Mouse (Mus musculus): ENCODE results near the gene Acad11. TPM values are rescaled to one million over a fixed set of nuclear protein-coding genes. Genes with fewer than 3 reads are reported as not detected.

Gene Acad11
- polyA plus RNA-seq, 1 experiment from 2014 or later, result 60.6 TPM

- no peaks in the 10 kb centered on the region for H3K27me3 ChIP-seq (replicated peaks; ENCODE audit: control insufficient read depth, insufficient read depth, low read length)
- H3K27ac ChIP-seq (ENCODE audit: low read depth, low read length), result no peak overlapping the region
- H3K4me3 ChIP-seq (ENCODE audit: low read depth, low read length), result no peak overlapping the region
- H3K4me1 ChIP-seq (replicated peaks; ENCODE audit: control insufficient read depth, insufficient read depth, low read length), result no peaks in the 10 kb centered on the region
- no peaks in the 10 kb centered on the region for H3K9me3 ChIP-seq (ENCODE audit: control insufficient read depth)
- H3K9ac ChIP-seq (ENCODE audit: low read depth, low read length), result no peak overlapping the region
- TF ChIP-seq CTCF (IDR thresholded peaks at IDR 0.05; ENCODE audit: low read depth), result no peak
- 94% methylated on average over 2 of the region's 2 CpGs for whole genome bisulfite sequencing
- H3K4me2 ChIP-seq (replicated peaks; ENCODE audit: low read depth), result no peak overlapping the region
- H3K36me3 ChIP-seq (ENCODE audit: control insufficient read depth, insufficient read depth), result 0 out of 2 replicates have a peak, but pooled peaks cover 10% of the 10 kb centered on the region
- ATAC-seq, result no peak
Observed at GRCm38 (mm10) chr9:104104986-104105385, 41.8 kb downstream of the Acad11 start.

- no peak overlapping the region for H3K9ac ChIP-seq (ENCODE audit: low read depth, low read length)
- 0 out of 2 replicates have a peak, but pooled peaks cover 5% of the 10 kb centered on the region for H3K36me3 ChIP-seq (ENCODE audit: control insufficient read depth, insufficient read depth)
- ATAC-seq, result no peak
- no peaks in the 10 kb centered on the region for H3K9me3 ChIP-seq (ENCODE audit: control insufficient read depth)
- H3K4me2 ChIP-seq (replicated peaks; ENCODE audit: low read depth), result no peak overlapping the region
- 64% methylated on average over 9 of the region's 9 CpGs for WGBS
- TF ChIP-seq CTCF (IDR thresholded peaks at IDR 0.05; ENCODE audit: low read depth), result no peak
- H3K4me3 ChIP-seq (ENCODE audit: low read depth, low read length), result no peak overlapping the region
- no peak overlapping the region for H3K27ac ChIP-seq (ENCODE audit: low read depth, low read length)
- no peaks in the 10 kb centered on the region for H3K4me1 ChIP-seq (replicated peaks; ENCODE audit: control insufficient read depth, insufficient read depth, low read length)
- H3K27me3 ChIP-seq (replicated peaks; ENCODE audit: control insufficient read depth, insufficient read depth, low read length), result no peaks in the 10 kb centered on the region
Observed at GRCm38 (mm10) chr9:104106930-104107329, 43.8 kb downstream of the Acad11 start.

GRCm38 (mm10) chr9:104107482-104107881 is 44.3 kb downstream of the Acad11 start:
- Histone ChIP-seq H3K9me3 (ENCODE audit: control insufficient read depth) (no peaks in the 10 kb centered on the region), H3K4me2 (replicated peaks; ENCODE audit: low read depth) (no peak overlapping the region), H3K27me3 (replicated peaks; ENCODE audit: control insufficient read depth, insufficient read depth, low read length) (no peaks in the 10 kb centered on the region), H3K27ac (ENCODE audit: low read depth, low read length) (no peak overlapping the region), H3K36me3 (ENCODE audit: control insufficient read depth, insufficient read depth) (0 out of 2 replicates have a peak, but pooled peaks cover 5% of the 10 kb centered on the region), H3K4me1 (replicated peaks; ENCODE audit: control insufficient read depth, insufficient read depth, low read length) (no peaks in the 10 kb centered on the region), H3K9ac (ENCODE audit: low read depth, low read length) (no peak overlapping the region), H3K4me3 (ENCODE audit: low read depth, low read length) (no peak overlapping the region)
- no peak for TF ChIP-seq CTCF (IDR thresholded peaks at IDR 0.05; ENCODE audit: low read depth)
- ATAC-seq, result no peak
- 41% methylated on average over 6 of the region's 6 CpGs for WGBS

GRCm38 (mm10) chr9:104108571-104109143 is 45.5 kb downstream of the Acad11 start:
- Histone ChIP-seq H3K9me3 (ENCODE audit: control insufficient read depth) (no peaks in the 10 kb centered on the region), H3K4me2 (replicated peaks; ENCODE audit: low read depth) (no peak overlapping the region), H3K4me3 (ENCODE audit: low read depth, low read length) (no peak overlapping the region), H3K27ac (ENCODE audit: low read depth, low read length) (no peak overlapping the region), H3K9ac (ENCODE audit: low read depth, low read length) (no peak overlapping the region), H3K4me1 (replicated peaks; ENCODE audit: control insufficient read depth, insufficient read depth, low read length) (no peaks in the 10 kb centered on the region), H3K27me3 (replicated peaks; ENCODE audit: control insufficient read depth, insufficient read depth, low read length) (no peaks in the 10 kb centered on the region), H3K36me3 (ENCODE audit: control insufficient read depth, insufficient read depth) (0 out of 2 replicates have a peak, but pooled peaks cover 5% of the 10 kb centered on the region)
- 69% methylated on average over 2 of the region's 2 CpGs for WGBS
- no peak for TF ChIP-seq CTCF (IDR thresholded peaks at IDR 0.05; ENCODE audit: low read depth)
- ATAC-seq, result no peak

GRCm38 (mm10) chr9:104109151-104109550 is 46.0 kb downstream of the Acad11 start:
- H3K4me1 ChIP-seq (replicated peaks; ENCODE audit: control insufficient read depth, insufficient read depth, low read length), result no peaks in the 10 kb centered on the region
- H3K36me3 ChIP-seq (ENCODE audit: control insufficient read depth, insufficient read depth), result 0 out of 2 replicates have a peak, but pooled peaks cover 2% of the 10 kb centered on the region
- H3K9ac ChIP-seq (ENCODE audit: low read depth, low read length), result no peak overlapping the region
- no peaks in the 10 kb centered on the region for H3K9me3 ChIP-seq (ENCODE audit: control insufficient read depth)
- 89% methylated on average over 5 of the region's 5 CpGs for WGBS
- no peak overlapping the region for H3K27ac ChIP-seq (ENCODE audit: low read depth, low read length)
- no peak overlapping the region for H3K4me2 ChIP-seq (replicated peaks; ENCODE audit: low read depth)
- ATAC-seq, result no peak
- H3K27me3 ChIP-seq (replicated peaks; ENCODE audit: control insufficient read depth, insufficient read depth, low read length), result no peaks in the 10 kb centered on the region
- no peak overlapping the region for H3K4me3 ChIP-seq (ENCODE audit: low read depth, low read length)
- TF ChIP-seq CTCF (IDR thresholded peaks at IDR 0.05; ENCODE audit: low read depth), result no peak

GRCm38 (mm10) chr9:104123101-104123500 is 59.9 kb downstream of the Acad11 start:
- WGBS, result 71% methylated on average over 5 of the region's 5 CpGs
- peaks cover 29% of the 10 kb centered on the region; the same call in 1 of the 2 replicates for H3K36me3 ChIP-seq (ENCODE audit: control insufficient read depth, insufficient read depth)
- ATAC-seq, result no peak
- no peaks in the 10 kb centered on the region for H3K4me1 ChIP-seq (replicated peaks; ENCODE audit: control insufficient read depth, insufficient read depth, low read length)
- TF ChIP-seq CTCF (IDR thresholded peaks at IDR 0.05; ENCODE audit: low read depth), result peak; percentile 23; the same call in 1 of the 2 replicates
- H3K4me2 ChIP-seq (replicated peaks; ENCODE audit: low read depth), result no peak overlapping the region
- H3K9ac ChIP-seq (ENCODE audit: low read depth, low read length), result no peak overlapping the region
- no peak overlapping the region for H3K4me3 ChIP-seq (ENCODE audit: low read depth, low read length)
- H3K27ac ChIP-seq (ENCODE audit: low read depth, low read length), result no peak overlapping the region
- no peaks in the 10 kb centered on the region for H3K9me3 ChIP-seq (ENCODE audit: control insufficient read depth)
- H3K27me3 ChIP-seq (replicated peaks; ENCODE audit: control insufficient read depth, insufficient read depth, low read length), result no peaks in the 10 kb centered on the region

All from intestine, postnatal 0 days (tissue).